Mouse (Mus musculus) stomach, embryonic 15.5 days (tissue): ENCODE data around the gene Olfml2a. TPM values are rescaled to one million over a fixed set of nuclear protein-coding genes. Genes with fewer than 3 reads are reported as not detected.

Source experiments
- ATAC-seq: fragments of 200-750 bp; cut with Nextera tagmentation; 2 replicates; pipeline ENCODE4 v1.8.0; 2017; ENCODE audit warnings: low read depth, moderate number of reproducible peaks, moderate TSS enrichment; ENCODE audit not compliant: insufficient read depth, low FRiP score
- H3K27ac ChIP-seq: fragments of 300-500 bp; sonication (generic); 2 replicates; pipeline ENCODE4 v1.5.1; 2015; ENCODE audit warnings: mild to moderate bottlenecking, inconsistent platforms
- H3K27me3 ChIP-seq: fragments of 300-500 bp; sonication (generic); replicated peaks from 2 replicates; pipeline ENCODE4 v1.6.1; 2015; ENCODE audit warnings: inconsistent platforms
- H3K36me3 ChIP-seq: fragments of 300-500 bp; sonication (generic); 2 replicates; pipeline ENCODE4 v1.6.1; 2015; ENCODE audit warnings: inconsistent platforms
- H3K4me1 ChIP-seq: fragments of 300-500 bp; sonication (generic); 2 replicates; pipeline ENCODE4 v1.6.1; 2015; ENCODE audit warnings: inconsistent platforms
- H3K4me2 ChIP-seq: fragments of 300-500 bp; sonication (generic); 2 replicates; pipeline ENCODE4 v1.6.1; 2015; ENCODE audit warnings: mild to moderate bottlenecking, inconsistent platforms
- H3K4me3 ChIP-seq: fragments of 300-500 bp; sonication (generic); replicated peaks from 2 replicates; pipeline ENCODE4 v1.5.1; 2015; ENCODE audit warnings: inconsistent platforms
- H3K9ac ChIP-seq: fragments of 300-500 bp; sonication (generic); 2 replicates; pipeline ENCODE4 v1.6.1; 2015; ENCODE audit warnings: inconsistent platforms
- H3K9me3 ChIP-seq: fragments of 300-500 bp; sonication (generic); 2 replicates; pipeline ENCODE4 v1.6.1; 2016; ENCODE audit warnings: inconsistent platforms
- WGBS: fragments of 180-500 bp; shearing (Covaris S2); methylation state at CpG from one replicate; pipeline ENCODE4 v1.1.7; 2015; 5-methylcytosine and 5-hydroxymethylcytosine counted together
- polyA plus RNA-seq: library from polyadenylated mRNA; unstranded; fragments of >200 nt; fragmentation: Nextera tagmentation; extraction: Ambion mirVana; gene quantifications from 2 replicates; pipeline ENCODE4 v1.2.1, GENCODE M21; 2015

The Olfml2a gene
- polyA plus RNA-seq, 1 experiment from 2014 or later, result 3.5 TPM

DNA sequence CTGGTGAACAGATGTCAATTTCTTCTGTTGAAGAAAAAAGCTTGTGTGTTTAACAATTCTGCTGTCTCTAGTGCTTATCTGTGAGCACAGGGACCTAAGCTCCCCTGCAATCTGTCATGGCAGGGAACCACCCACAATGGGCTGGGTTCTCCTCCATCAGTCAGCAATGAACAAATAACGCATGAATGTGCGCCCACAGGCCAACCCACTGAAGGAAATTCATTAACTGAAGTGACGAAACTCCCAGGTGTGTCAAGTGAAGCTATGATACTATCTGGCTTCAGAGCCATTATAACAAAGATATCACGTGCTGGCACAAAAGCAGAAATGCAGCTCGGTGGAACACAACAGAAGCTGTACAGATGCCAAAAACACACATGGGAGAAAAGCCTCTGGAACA is 38.3 kb downstream of the Olfml2a start:
- Histone ChIP-seq H3K4me3 (no peak overlapping the region), H3K4me2 (no peak overlapping the region), H3K27ac (no peak overlapping the region), H3K9ac (no peak overlapping the region), H3K4me1 (0 out of 2 replicates have a peak, but pooled peaks cover 3% of the 10 kb centered on the region), H3K27me3 (no peaks in the 10 kb centered on the region), H3K9me3 (no peaks in the 10 kb centered on the region), H3K36me3 (no peaks in the 10 kb centered on the region)
- ATAC-seq, result peak; percentile 79
- WGBS, result 61% methylated on average over 5 of the region's 5 CpGs

DNA sequence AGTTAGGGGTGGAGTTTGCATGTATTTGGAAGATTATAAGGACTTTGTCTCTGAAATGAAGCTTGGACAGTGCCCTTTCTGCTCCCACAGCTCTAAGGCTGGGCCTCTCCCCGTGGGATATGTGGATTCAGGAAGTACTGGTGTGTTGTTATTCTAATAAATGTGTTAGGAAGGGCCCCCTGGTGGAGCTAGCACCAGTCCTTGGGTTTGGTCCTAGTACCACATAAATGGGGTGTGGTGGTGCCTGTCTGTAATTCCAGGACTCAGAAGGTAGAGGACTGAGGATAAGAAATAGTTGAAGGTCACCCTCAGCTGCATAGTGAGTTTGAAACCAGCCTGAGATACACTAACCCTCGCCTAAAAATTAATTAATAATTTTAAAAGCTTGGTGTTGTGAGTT is 41.4 kb downstream of the Olfml2a start:
- no peak for ATAC-seq

DNA sequence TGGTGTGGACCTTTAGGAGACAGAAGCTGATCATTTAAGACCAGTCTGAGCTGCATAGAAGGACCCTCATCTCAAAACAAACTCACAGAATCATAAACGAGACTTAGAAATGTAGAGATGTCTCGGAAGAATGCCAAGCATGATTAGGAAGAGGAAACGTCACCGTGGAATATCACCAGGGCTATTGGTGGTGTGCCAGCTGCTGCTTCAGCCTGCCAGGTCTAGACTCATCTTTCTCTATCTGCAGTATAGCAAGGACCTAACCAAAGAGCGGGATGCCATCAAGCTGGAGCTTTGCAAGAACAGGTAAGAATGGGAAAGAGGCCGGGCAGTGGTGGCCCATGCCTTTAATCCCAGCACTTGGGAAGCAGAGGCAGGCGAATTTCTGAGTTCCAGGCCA is 41.9 kb downstream of the Olfml2a start:
- Histone ChIP-seq H3K4me1 (0 out of 2 replicates have a peak, but pooled peaks cover 3% of the 10 kb centered on the region), H3K27me3 (no peaks in the 10 kb centered on the region), H3K9me3 (no peaks in the 10 kb centered on the region), H3K27ac (no peak overlapping the region), H3K9ac (no peak overlapping the region), H3K36me3 (no peaks in the 10 kb centered on the region), H3K4me2 (no peak overlapping the region), H3K4me3 (no peak overlapping the region)
- WGBS, result 76% methylated on average over 7 of the region's 7 CpGs
- ATAC-seq, result no peak

More for the DNA sequence above, 41.4 kb downstream of the Olfml2a start:
- Histone ChIP-seq H3K4me2 (no peak overlapping the region), H3K4me1 (0 out of 2 replicates have a peak, but pooled peaks cover 3% of the 10 kb centered on the region), H3K9me3 (no peaks in the 10 kb centered on the region), H3K9ac (no peak overlapping the region), H3K27me3 (no peaks in the 10 kb centered on the region), H3K4me3 (no peak overlapping the region), H3K36me3 (no peaks in the 10 kb centered on the region), H3K27ac (no peak overlapping the region)
- 29% methylated on average over 2 of the region's 2 CpGs for WGBS

DNA sequence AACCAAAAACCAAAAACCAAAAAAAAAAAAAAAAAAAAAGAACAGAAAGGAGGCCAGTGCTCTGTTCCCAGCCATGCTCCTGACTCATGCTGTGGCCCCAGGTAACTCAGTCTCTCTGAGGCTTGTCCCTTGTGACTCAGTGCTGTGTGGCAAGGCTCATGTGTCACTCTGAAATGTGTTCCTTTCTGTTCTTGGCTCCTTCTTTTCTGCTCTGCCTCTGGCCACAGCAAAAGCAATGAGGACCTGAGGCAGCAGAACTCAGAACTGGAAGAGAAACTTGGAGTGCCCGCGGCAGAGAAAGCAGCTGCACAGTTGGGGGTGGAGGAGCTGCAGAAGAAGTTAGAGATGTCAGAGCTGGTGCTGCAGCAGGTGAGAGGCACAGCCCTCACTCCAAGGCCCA is 42.4 kb downstream of the Olfml2a start:
- Histone ChIP-seq H3K27ac (no peak overlapping the region), H3K27me3 (no peaks in the 10 kb centered on the region), H3K4me2 (no peak overlapping the region), H3K4me1 (0 out of 2 replicates have a peak, but pooled peaks cover 3% of the 10 kb centered on the region), H3K36me3 (no peaks in the 10 kb centered on the region), H3K9me3 (no peaks in the 10 kb centered on the region), H3K9ac (no peak overlapping the region), H3K4me3 (no peak overlapping the region)
- WGBS, result 43% methylated on average over 2 of the region's 2 CpGs
- no peak for ATAC-seq

- H3K4me3 ChIP-seq, result no peak overlapping the region
- no peaks in the 10 kb centered on the region for H3K36me3 ChIP-seq
- H3K4me2 ChIP-seq, result no peak overlapping the region
- 72% methylated on average over 3 of the region's 3 CpGs for whole genome bisulfite sequencing
- H3K27me3 ChIP-seq, result no peaks in the 10 kb centered on the region
- no peak for ATAC-seq
- no peaks in the 10 kb centered on the region for H3K4me1 ChIP-seq
- H3K9ac ChIP-seq, result no peak overlapping the region
- H3K9me3 ChIP-seq, result no peaks in the 10 kb centered on the region
- no peak overlapping the region for H3K27ac ChIP-seq
These were observed 43.4 kb downstream of the Olfml2a start for GRCm38 (mm10) chr2:38975181-38975580.

DNA sequence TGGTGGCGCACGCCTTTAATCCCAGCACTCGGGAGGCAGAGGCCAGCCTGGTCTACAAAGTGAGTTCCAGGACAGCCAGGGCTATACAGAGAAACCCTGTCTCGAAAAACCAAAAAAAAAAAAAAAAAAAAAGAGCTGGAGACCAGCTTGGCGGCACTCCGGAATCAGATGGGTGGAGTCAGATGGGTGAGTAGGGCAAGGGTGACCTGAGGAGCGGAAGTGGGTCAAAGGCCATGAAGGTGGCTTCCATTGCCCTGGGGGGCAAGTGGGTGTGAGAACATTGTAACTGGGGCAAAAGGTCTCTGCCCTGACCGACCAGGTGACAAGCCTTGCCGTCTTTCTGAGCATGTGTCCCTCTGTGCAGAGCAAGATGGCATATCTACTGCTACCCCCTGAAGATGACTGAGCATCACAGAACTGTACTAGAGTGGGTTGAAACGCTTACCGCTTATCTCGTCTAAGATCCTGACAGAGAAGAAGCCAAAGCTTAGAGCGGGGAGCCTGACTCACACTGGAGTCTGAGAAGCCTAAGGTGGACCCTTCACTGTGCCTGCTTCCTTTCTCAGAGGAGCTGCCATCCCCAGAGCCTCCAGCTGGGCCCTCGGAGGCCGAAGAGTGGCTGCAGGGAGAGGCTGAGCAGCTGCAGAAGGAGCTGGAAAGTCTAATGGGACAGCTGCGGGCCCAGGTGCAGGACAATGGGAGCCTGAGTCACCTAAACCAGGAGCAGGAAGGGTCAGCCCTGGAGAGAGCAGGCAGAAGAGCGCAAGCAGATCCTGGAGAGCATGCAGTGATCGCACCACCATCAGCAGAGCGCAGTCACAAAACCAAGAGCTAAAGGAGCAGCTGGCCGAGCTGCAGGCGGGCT is 44.4 kb downstream of the Olfml2a start:
- WGBS, result 80% methylated on average over 21 of the region's 21 CpGs

GRCm38 (mm10) chr2:38977837-38978236 is 46.1 kb downstream of the Olfml2a start:
- H3K9me3 ChIP-seq, result no peaks in the 10 kb centered on the region
- no peak overlapping the region for H3K4me2 ChIP-seq
- no peak for ATAC-seq
- H3K36me3 ChIP-seq, result no peaks in the 10 kb centered on the region
- 69% methylated on average over 4 of the region's 4 CpGs for WGBS
- no peak overlapping the region for H3K9ac ChIP-seq
- H3K27me3 ChIP-seq, result no peaks in the 10 kb centered on the region
- no peaks in the 10 kb centered on the region for H3K4me1 ChIP-seq
- H3K27ac ChIP-seq, result no peak overlapping the region
- no peak overlapping the region for H3K4me3 ChIP-seq

More for the DNA sequence above, 44.4 kb downstream of the Olfml2a start:
- no peak overlapping the region for H3K27ac ChIP-seq
- no peak for ATAC-seq
- no peak overlapping the region for H3K4me2 ChIP-seq
- H3K4me1 ChIP-seq, result no peaks in the 10 kb centered on the region
- H3K27me3 ChIP-seq, result no peaks in the 10 kb centered on the region
- no peaks in the 10 kb centered on the region for H3K9me3 ChIP-seq
- no peaks in the 10 kb centered on the region for H3K36me3 ChIP-seq
- H3K9ac ChIP-seq, result no peak overlapping the region
- no peak overlapping the region for H3K4me3 ChIP-seq

DNA sequence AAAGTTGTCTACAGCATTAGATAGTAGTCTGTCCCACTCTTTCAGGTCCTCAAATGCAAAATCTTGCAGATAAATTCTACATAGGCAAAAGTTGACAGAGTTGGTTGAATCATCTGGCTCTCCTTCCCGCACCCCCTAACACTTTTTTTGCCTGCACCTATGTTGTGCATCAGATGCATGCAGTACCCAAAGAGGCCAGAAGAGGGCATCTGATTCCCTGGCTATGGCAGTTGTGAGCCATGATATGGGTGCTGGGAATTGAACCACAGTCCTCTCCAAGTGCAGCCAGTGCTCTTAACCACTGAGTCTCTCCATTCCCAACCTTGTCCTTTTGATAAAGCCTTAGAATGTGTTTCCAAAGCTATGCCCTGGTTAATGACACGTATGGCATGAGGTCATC is 51.7 kb downstream of the Olfml2a start:
- Histone ChIP-seq H3K9ac (no peak overlapping the region), H3K4me1 (peaks cover 8% of the 10 kb centered on the region; the same call in 1 of the 2 replicates), H3K4me2 (no peak overlapping the region), H3K36me3 (no peaks in the 10 kb centered on the region), H3K27me3 (no peaks in the 10 kb centered on the region), H3K9me3 (no peaks in the 10 kb centered on the region), H3K27ac (no peak overlapping the region), H3K4me3 (no peak overlapping the region)
- ATAC-seq, result no peak
- 95% methylated on average over 2 of the region's 2 CpGs for WGBS

DNA sequence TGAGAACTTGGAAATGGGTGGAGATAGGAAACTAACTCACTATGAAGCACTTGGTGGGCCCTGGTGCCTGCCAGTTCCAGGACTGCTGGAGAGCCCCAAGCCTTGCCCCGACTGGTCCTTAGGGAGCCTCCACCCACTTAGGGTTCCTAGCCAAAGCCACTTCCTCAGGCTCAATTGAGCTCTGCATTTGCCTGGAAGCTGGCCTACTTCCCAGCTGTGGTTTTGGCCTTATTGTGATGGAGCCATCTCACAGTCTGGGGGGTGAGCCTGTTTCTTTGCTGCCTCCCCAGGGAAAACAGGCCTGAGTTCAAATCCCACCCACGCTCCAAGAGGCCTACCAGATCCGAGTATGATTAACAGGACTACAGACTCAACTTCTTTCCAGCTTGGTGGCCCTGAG is 54.8 kb downstream of the Olfml2a start:
- ATAC-seq, result no peak

DNA sequence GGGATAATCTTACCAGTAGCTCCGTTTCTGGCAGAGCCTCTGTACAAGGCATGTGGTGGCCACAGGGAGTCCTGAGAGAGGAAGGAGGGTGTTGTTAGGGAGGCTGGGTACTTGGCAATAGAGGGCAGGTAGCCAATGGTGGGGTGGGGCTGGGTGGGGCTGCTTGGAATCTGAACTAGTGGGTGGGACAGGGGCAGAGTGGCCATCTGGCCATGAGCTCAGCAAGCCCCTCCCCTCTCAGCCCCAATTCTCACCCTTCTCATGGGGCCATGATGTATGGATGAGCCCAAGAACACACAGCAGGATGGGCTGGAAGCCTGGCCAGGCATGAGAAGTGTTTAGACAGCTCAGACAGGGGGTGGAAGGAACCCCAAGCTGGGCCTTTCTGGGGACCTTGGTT is 55.6 kb downstream of the Olfml2a start:
- no peak for ATAC-seq
- Histone ChIP-seq H3K9ac (no peak overlapping the region), H3K4me3 (no peak overlapping the region), H3K4me2 (no peak overlapping the region), H3K36me3 (no peaks in the 10 kb centered on the region), H3K27me3 (no peaks in the 10 kb centered on the region), H3K9me3 (no peaks in the 10 kb centered on the region), H3K4me1 (peaks cover 11% of the 10 kb centered on the region; the same call in 1 of the 2 replicates), H3K27ac (peak overlapping the region; percentile 65; the same call in 1 of the 2 replicates)
- WGBS, result 57% methylated on average over 1 of the region's 1 CpGs

More for the DNA sequence above, 54.8 kb downstream of the Olfml2a start:
- Histone ChIP-seq H3K27me3 (no peaks in the 10 kb centered on the region), H3K9me3 (no peaks in the 10 kb centered on the region), H3K27ac (no peak overlapping the region), H3K4me1 (peaks cover 8% of the 10 kb centered on the region; the same call in 1 of the 2 replicates), H3K36me3 (no peaks in the 10 kb centered on the region), H3K4me3 (no peak overlapping the region), H3K4me2 (no peak overlapping the region), H3K9ac (no peak overlapping the region)
- WGBS, result 71% methylated on average over 3 of the region's 3 CpGs

GRCm38 (mm10) chr2:38987803-38988510 is 56.2 kb downstream of the Olfml2a start:
- no peaks in the 10 kb centered on the region for H3K9me3 ChIP-seq
- no peaks in the 10 kb centered on the region for H3K36me3 ChIP-seq
- peaks cover 11% of the 10 kb centered on the region; the same call in 1 of the 2 replicates for H3K4me1 ChIP-seq
- no peak overlapping the region for H3K4me3 ChIP-seq
- H3K27ac ChIP-seq, result peak overlapping the region; percentile 65; the same call in 1 of the 2 replicates
- H3K27me3 ChIP-seq, result no peaks in the 10 kb centered on the region
- ATAC-seq, result no peak
- WGBS, result 72% methylated on average over 6 of the region's 6 CpGs
- H3K4me2 ChIP-seq, result no peak overlapping the region
- no peak overlapping the region for H3K9ac ChIP-seq

- Histone ChIP-seq H3K27ac (no peak overlapping the region), H3K36me3 (no peaks in the 10 kb centered on the region), H3K4me1 (peaks cover 11% of the 10 kb centered on the region; the same call in 1 of the 2 replicates), H3K4me3 (no peak overlapping the region), H3K27me3 (no peaks in the 10 kb centered on the region), H3K4me2 (no peak overlapping the region), H3K9ac (no peak overlapping the region), H3K9me3 (no peaks in the 10 kb centered on the region)
- 79% methylated on average over 2 of the region's 2 CpGs for WGBS
- peak; percentile 44; the same call in 1 of the 2 replicates for ATAC-seq
These were observed 57.2 kb downstream of the Olfml2a start for GRCm38 (mm10) chr2:38988929-38989328.
